ENCODE assay signal across 15 mouse cellular contexts in the genomic region with DNA sequence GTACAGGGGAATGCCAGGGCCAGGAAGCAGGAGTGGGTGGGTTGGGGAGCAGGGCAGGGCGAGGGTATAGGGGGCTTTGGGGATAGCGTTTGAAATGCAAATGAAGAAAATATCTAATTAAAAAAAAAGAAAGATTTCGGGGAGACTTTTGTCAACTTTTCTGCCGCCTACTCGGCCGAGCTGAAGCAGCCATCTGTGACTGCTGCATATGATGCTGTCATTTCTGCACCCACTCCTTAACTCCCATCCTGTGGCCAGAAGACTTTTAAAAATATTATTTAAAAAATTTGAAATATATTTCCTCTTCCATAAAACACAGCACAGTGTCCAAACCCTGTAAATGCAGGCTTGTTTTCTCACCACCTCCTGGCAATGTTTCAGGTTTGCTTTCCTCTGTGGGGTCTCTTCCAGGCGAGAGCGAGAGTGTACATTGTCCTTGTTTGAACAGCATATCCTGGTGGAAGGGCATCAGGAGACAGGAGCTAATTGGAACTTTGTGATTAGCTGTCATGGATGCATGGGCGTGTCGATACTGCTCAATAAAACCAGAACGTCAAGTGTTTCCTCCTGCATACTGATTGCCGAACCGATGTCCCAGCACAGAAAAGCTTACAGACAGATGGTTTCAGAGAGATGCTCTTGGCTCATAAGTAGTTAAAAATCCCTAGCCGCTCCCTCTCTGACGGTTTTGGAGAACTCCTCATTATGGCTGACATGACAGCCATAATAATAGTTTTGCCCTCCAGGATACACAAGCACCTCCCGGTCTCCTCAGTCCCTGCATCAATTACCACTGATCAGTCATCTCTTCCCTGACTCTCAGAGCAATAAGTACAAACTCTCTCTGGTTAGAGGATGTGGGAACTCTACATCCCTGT. TPM values are rescaled to one million over a fixed set of nuclear protein-coding genes. Genes with fewer than 3 reads are reported as not detected.
DNase-seq lines count a peak whose midpoint lies in the region; ATAC-seq and TF ChIP-seq lines count a peak whose summit lies in the region.
"Had no signal": no experiment of that assay in that cellular context is flagged by ENCODE, and none has a peak within 500 bp of the region (broad histone marks: within the 10 kb centered on the region; RNA-seq: fewer than 3 reads in every experiment).

No protein-coding gene starts in this region.

- H3K27ac ChIP-seq in hindbrain, embryonic 14.5 days = 0 out of 2 replicates have a peak overlapping the region, but pooled peaks have one; percentile 1
- no peak overlapping the region for H3K27ac ChIP-seq in hindbrain, embryonic 10.5 days
- peak overlapping the region; percentile 53 for H3K27ac ChIP-seq in forebrain, embryonic 14.5 days (ENCODE audit: low read depth, low read length)
- peak overlapping the region; percentile 88 for H3K27ac ChIP-seq in layer of hippocampus, adult 2 months
- H3K27ac ChIP-seq in midbrain, embryonic 15.5 days = peak overlapping the region; percentile 9
- H3K27ac ChIP-seq: gastrocnemius, adult 2 months; limb, embryonic 15.5 days; lung, embryonic 15.5 days had no signal

- no peaks in the 10 kb centered on the region for H3K27me3 ChIP-seq in hindbrain, embryonic 14.5 days (ENCODE audit: control insufficient read depth, insufficient read depth, low read length)
- no peaks in the 10 kb centered on the region for H3K27me3 ChIP-seq in hindbrain, embryonic 10.5 days (ENCODE audit: insufficient read depth, poor library complexity, severe bottlenecking)
- no peaks in the 10 kb centered on the region for H3K27me3 ChIP-seq in forebrain, embryonic 14.5 days (replicated peaks; ENCODE audit: control insufficient read depth, insufficient read depth, low read length)
- no peaks in the 10 kb centered on the region for H3K27me3 ChIP-seq in midbrain, embryonic 15.5 days (replicated peaks)
- H3K27me3 ChIP-seq: heart, embryonic 12.5 days; limb, embryonic 15.5 days; lung, embryonic 15.5 days; Patski had no signal

- no peaks in the 10 kb centered on the region for H3K9me3 ChIP-seq in hindbrain, embryonic 14.5 days (ENCODE audit: control insufficient read depth, low read length)
- no peaks in the 10 kb centered on the region for H3K9me3 ChIP-seq in hindbrain, embryonic 10.5 days
- H3K9me3 ChIP-seq in forebrain, embryonic 14.5 days (replicated peaks; ENCODE audit: control insufficient read depth, low read length) = no peaks in the 10 kb centered on the region
- no peaks in the 10 kb centered on the region for H3K9me3 ChIP-seq in midbrain, embryonic 15.5 days
- H3K9me3 ChIP-seq: heart, embryonic 12.5 days; limb, embryonic 15.5 days; lung, embryonic 15.5 days had no signal

- H3K4me3 ChIP-seq in hindbrain, embryonic 14.5 days (replicated peaks; ENCODE audit: low read length) = no peak overlapping the region
- no peak overlapping the region for H3K4me3 ChIP-seq in hindbrain, embryonic 10.5 days
- no peak overlapping the region for H3K4me3 ChIP-seq in forebrain, embryonic 14.5 days (ENCODE audit: low read depth, low read length)
- H3K4me3 ChIP-seq in layer of hippocampus, adult 2 months = no peak overlapping the region; the same call in 1 of the 2 replicates
- no peak overlapping the region for H3K4me3 ChIP-seq in midbrain, embryonic 15.5 days
- H3K4me3 ChIP-seq: gastrocnemius, adult 2 months; heart, embryonic 12.5 days; limb, embryonic 15.5 days; lung, embryonic 15.5 days had no signal

- 45% methylated on average over 16 of the region's 16 CpGs for WGBS in hindbrain, embryonic 14.5 days
- WGBS in hindbrain, embryonic 10.5 days = 71% methylated on average over 16 of the region's 16 CpGs
- 39% methylated on average over 16 of the region's 16 CpGs for whole genome bisulfite sequencing in forebrain, embryonic 14.5 days
- WGBS in midbrain, embryonic 15.5 days = 40% methylated on average over 16 of the region's 16 CpGs

- peak; percentile 34; the same call in 1 of the 2 replicates for ATAC-seq in hindbrain, embryonic 14.5 days (ENCODE audit: low FRiP score)
- ATAC-seq in forebrain, embryonic 14.5 days = peak; percentile 82
- ATAC-seq in midbrain, embryonic 15.5 days (replicated peaks) = peak; percentile 67
- ATAC-seq: Patski had no signal

- no peak overlapping the region for H3K4me2 ChIP-seq in hindbrain, embryonic 14.5 days (replicated peaks)
- peak overlapping the region; percentile 15; the same call in 1 of the 2 replicates for H3K4me2 ChIP-seq in forebrain, embryonic 14.5 days (ENCODE audit: low read length)
- H3K4me2 ChIP-seq in midbrain, embryonic 15.5 days = 0 out of 2 replicates have a peak overlapping the region, but pooled peaks have one; percentile 4
- H3K4me2 ChIP-seq: heart, embryonic 12.5 days; limb, embryonic 15.5 days; lung, embryonic 15.5 days had no signal

- peaks cover 15% of the 10 kb centered on the region for H3K4me1 ChIP-seq in hindbrain, embryonic 14.5 days (replicated peaks; ENCODE audit: control insufficient read depth, insufficient read depth, low read length)
- H3K4me1 ChIP-seq in hindbrain, embryonic 10.5 days (replicated peaks) = peaks cover 16% of the 10 kb centered on the region
- H3K4me1 ChIP-seq in forebrain, embryonic 14.5 days (ENCODE audit: control insufficient read depth, insufficient read depth, low read length) = peaks cover 13% of the 10 kb centered on the region
- peaks cover 20% of the 10 kb centered on the region for H3K4me1 ChIP-seq in midbrain, embryonic 15.5 days
- H3K4me1 ChIP-seq: heart, embryonic 12.5 days had no signal

- no peak for TF ChIP-seq CTCF in layer of hippocampus, adult 2 months (conservative IDR thresholded peaks at IDR 0.05)

- H3K9ac ChIP-seq in hindbrain, embryonic 14.5 days = no peak overlapping the region
- no peak overlapping the region for H3K9ac ChIP-seq in forebrain, embryonic 14.5 days (ENCODE audit: low read length)
- no peak overlapping the region for H3K9ac ChIP-seq in midbrain, embryonic 15.5 days
- H3K9ac ChIP-seq: heart, embryonic 12.5 days; limb, embryonic 15.5 days; lung, embryonic 15.5 days had no signal

- H3K36me3 ChIP-seq in hindbrain, embryonic 14.5 days (replicated peaks; ENCODE audit: control insufficient read depth, insufficient read depth) = no peaks in the 10 kb centered on the region
- H3K36me3 ChIP-seq in hindbrain, embryonic 10.5 days = no peaks in the 10 kb centered on the region
- no peaks in the 10 kb centered on the region for H3K36me3 ChIP-seq in forebrain, embryonic 14.5 days (ENCODE audit: control insufficient read depth, insufficient read depth, low read length)
- H3K36me3 ChIP-seq in midbrain, embryonic 15.5 days (replicated peaks) = no peaks in the 10 kb centered on the region
- H3K36me3 ChIP-seq: heart, embryonic 12.5 days; limb, embryonic 15.5 days; lung, embryonic 15.5 days had no signal

- peak; percentile 45 for DNase-seq in hindbrain, embryonic 14.5 days (ENCODE audit: low spot score)
- DNase-seq in hindbrain, embryonic 10.5 days (ENCODE audit: low spot score) = no peak
- peak; percentile 70 for DNase-seq in forebrain, embryonic 14.5 days (ENCODE audit: low spot score)
- DNase-seq in layer of hippocampus, adult 2 months (ENCODE audit: low spot score in 2 of 2) = peak; percentile 27 to 55
- no peak for DNase-seq in cerebellum, postnatal 4 days (ENCODE audit: low spot score in 2 of 2)
- no peak for DNase-seq in thymus, postnatal 0 days (ENCODE audit: low spot score)
- no peak for DNase-seq in urinary bladder, postnatal 10 days (ENCODE audit: low spot score)
- DNase-seq: adrenal gland, postnatal 14 days; gastrocnemius, adult 2 months; kidney, postnatal 36 days had no signal

RNA-seq across cellular contexts. Expression of gene Atrnl1, which starts 38.2 kb away (rescaled TPM):
- polyA plus RNA-seq in hindbrain, embryonic 14.5 days (2014; fragmentation: Nextera tagmentation; extraction: Ambion mirVana) = 8.6 and 9.4 TPM in 2 replicates
- polyA plus RNA-seq in hindbrain, embryonic 10.5 days (2016; fragmentation: Nextera tagmentation; extraction: Ambion mirVana) = 3.5 and 4.5 TPM in 2 replicates
- polyA plus RNA-seq in forebrain, embryonic 14.5 days (2014; fragmentation: Nextera tagmentation; extraction: Ambion mirVana) = 6.9 TPM in 2 replicates
- 10 to 100 TPM; 67.2 to 69.7 TPM for total RNA-seq in layer of hippocampus, adult 2 months (2021)
- 9.4 and 9.8 TPM in 2 replicates for polyA plus RNA-seq in midbrain, embryonic 15.5 days (2015; fragmentation: Nextera tagmentation; extraction: Ambion mirVana)
- 2.4 and 3.0 TPM in 2 replicates for polyA plus RNA-seq in thymus, postnatal 0 days (2015; fragmentation: Nextera tagmentation; extraction: Ambion mirVana)

Comparison
In these comparisons a context has a peak if more than half of its experiments do, and no peak if none do; other contexts are left out.
1. DNase-seq: peak in hindbrain, embryonic 14.5 days (single experiment), forebrain, embryonic 14.5 days (single experiment) and layer of hippocampus, adult 2 months (2 of 2); none in hindbrain, embryonic 10.5 days (single experiment), cerebellum, postnatal 4 days (0 of 2), thymus, postnatal 0 days (single experiment) and urinary bladder, postnatal 10 days (single experiment).
2. Peak in every context shown above with its lines, with median percentiles within 50 percentile points of each other: ATAC-seq.